In genomic region chr2:26380131-26380771, GRCm38 (mm10) we compare ENCODE assay signal across 8 mouse cellular contexts. TPM values are rescaled to one million over a fixed set of nuclear protein-coding genes. Genes with fewer than 3 reads are reported as not detected.
DNase-seq lines count a peak whose midpoint lies in the region; ATAC-seq and TF ChIP-seq lines count a peak whose summit lies in the region.

TSS of gene Snapc4 (minus strand) at chr2:26380653.

- H3K27me3 ChIP-seq in erythroblast, embryonic 14.5 days (ENCODE audit: control insufficient read depth) = no peaks in the 10 kb centered on the region
- H3K27me3 ChIP-seq in heart, embryonic 12.5 days (replicated peaks) = no peaks in the 10 kb centered on the region
- no peaks in the 10 kb centered on the region for H3K27me3 ChIP-seq in kidney, postnatal 0 days (ENCODE audit: insufficient read depth, low read length)
- no peaks in the 10 kb centered on the region for H3K27me3 ChIP-seq in liver, embryonic 13.5 days
- no peaks in the 10 kb centered on the region for H3K27me3 ChIP-seq in neural tube, embryonic 11.5 days (ENCODE audit: control insufficient read depth, insufficient read depth, low read length)
- no peaks in the 10 kb centered on the region for H3K27me3 ChIP-seq in stomach, postnatal 0 days (ENCODE audit: control insufficient read depth, insufficient read depth, low read length)

- H3K4me2 ChIP-seq in heart, embryonic 12.5 days = peak within 1 kb of the TSS; percentile 88
- peak within 1 kb of the TSS; percentile 95 for H3K4me2 ChIP-seq in kidney, postnatal 0 days (ENCODE audit: low read length)
- H3K4me2 ChIP-seq in liver, embryonic 13.5 days = peak within 1 kb of the TSS; percentile 91
- peak within 1 kb of the TSS; percentile 62 for H3K4me2 ChIP-seq in neural tube, embryonic 11.5 days (ENCODE audit: low read depth)
- H3K4me2 ChIP-seq in stomach, postnatal 0 days (replicated peaks; ENCODE audit: low read depth) = peak within 1 kb of the TSS; percentile 90

- H3K4me3 ChIP-seq in erythroblast, embryonic 14.5 days (replicated peaks) = peak within 1 kb of the TSS; percentile 77
- peak within 1 kb of the TSS; percentile 71 for H3K4me3 ChIP-seq in heart, embryonic 12.5 days
- H3K4me3 ChIP-seq in kidney, postnatal 0 days (replicated peaks; ENCODE audit: low read depth, low read length) = peak within 1 kb of the TSS; percentile 78
- peak within 1 kb of the TSS; percentile 89 for H3K4me3 ChIP-seq in liver, embryonic 13.5 days (replicated peaks)
- H3K4me3 ChIP-seq in neural tube, embryonic 11.5 days (ENCODE audit: low read depth, low read length) = peak within 1 kb of the TSS; percentile 80
- H3K4me3 ChIP-seq in stomach, postnatal 0 days (ENCODE audit: low read depth, low read length) = peak within 1 kb of the TSS; percentile 67

- no peaks in the 10 kb centered on the region for H3K9me3 ChIP-seq in erythroblast, embryonic 14.5 days (ENCODE audit: control insufficient read depth, low read length)
- H3K9me3 ChIP-seq in heart, embryonic 12.5 days (replicated peaks) = no peaks in the 10 kb centered on the region
- no peaks in the 10 kb centered on the region for H3K9me3 ChIP-seq in kidney, postnatal 0 days (replicated peaks; ENCODE audit: low read length)
- no peaks in the 10 kb centered on the region for H3K9me3 ChIP-seq in liver, embryonic 13.5 days (replicated peaks)
- H3K9me3 ChIP-seq in neural tube, embryonic 11.5 days (ENCODE audit: control insufficient read depth, low read length) = no peaks in the 10 kb centered on the region
- no peaks in the 10 kb centered on the region for H3K9me3 ChIP-seq in stomach, postnatal 0 days (ENCODE audit: control insufficient read depth, low read length)

- peaks cover 20% of the 10 kb centered on the region for H3K4me1 ChIP-seq in erythroblast, embryonic 14.5 days (ENCODE audit: control insufficient read depth)
- no peaks in the 10 kb centered on the region; the same call in 1 of the 2 replicates for H3K4me1 ChIP-seq in heart, embryonic 12.5 days (replicated peaks)
- H3K4me1 ChIP-seq in kidney, postnatal 0 days (replicated peaks; ENCODE audit: insufficient read depth, low read length) = peaks cover 4% of the 10 kb centered on the region; the same call in 1 of the 2 replicates
- peaks cover 15% of the 10 kb centered on the region for H3K4me1 ChIP-seq in liver, embryonic 13.5 days (replicated peaks)
- H3K4me1 ChIP-seq in neural tube, embryonic 11.5 days (ENCODE audit: control insufficient read depth, insufficient read depth, low read length) = no peaks in the 10 kb centered on the region
- no peaks in the 10 kb centered on the region for H3K4me1 ChIP-seq in stomach, postnatal 0 days (replicated peaks; ENCODE audit: control insufficient read depth, insufficient read depth)

- under 1% methylated on average over 38 of the region's 38 CpGs for WGBS in heart, embryonic 12.5 days
- under 1% methylated on average over 38 of the region's 38 CpGs for WGBS in kidney, postnatal 0 days
- WGBS in liver, embryonic 13.5 days (ENCODE audit: insufficient replicate concordance) = under 1% methylated on average over 38 of the region's 38 CpGs
- under 1% methylated on average over 38 of the region's 38 CpGs for WGBS in neural tube, embryonic 11.5 days
- under 1% methylated on average over 38 of the region's 38 CpGs for WGBS in stomach, postnatal 0 days

- H3K9ac ChIP-seq in heart, embryonic 12.5 days = peak within 1 kb of the TSS; percentile 80
- peak within 1 kb of the TSS; percentile 79 for H3K9ac ChIP-seq in kidney, postnatal 0 days (ENCODE audit: low read depth, low read length)
- H3K9ac ChIP-seq in liver, embryonic 13.5 days = peak within 1 kb of the TSS; percentile 84
- peak within 1 kb of the TSS; percentile 68 for H3K9ac ChIP-seq in neural tube, embryonic 11.5 days (ENCODE audit: low read length)
- peak within 1 kb of the TSS; percentile 77 for H3K9ac ChIP-seq in stomach, postnatal 0 days (ENCODE audit: low read length)

- no peak for TF ChIP-seq EP300 in stomach, postnatal 0 days (optimal IDR thresholded peaks at IDR 0.05)

- DNase-seq in CD4-positive, CD25-positive, alpha-beta regulatory T cell, adult 2 months (ENCODE audit: low read depth, low spot score) = peak; percentile 92
- peak; percentile 94 for DNase-seq in brain, embryonic 14.5 days (ENCODE audit: low read depth)
- DNase-seq in kidney, postnatal 0 days (ENCODE audit: low spot score) = peak; percentile 94
- DNase-seq in liver, embryonic 13.5 days = peak; percentile 78
- DNase-seq in neural tube, embryonic 11.5 days (ENCODE audit: low spot score) = peak; percentile 87
- peak; percentile 92 for DNase-seq in stomach, postnatal 0 days (ENCODE audit: low spot score)

- no peak for TF ChIP-seq CTCF in brain, embryonic 14.5 days (IDR thresholded peaks at IDR 0.05; ENCODE audit: borderline replicate concordance, extremely low read depth, insufficient read depth, insufficient read length)
- peak; percentile 2; the same call in 1 of the 2 replicates for TF ChIP-seq CTCF in kidney, postnatal 0 days (IDR thresholded peaks at IDR 0.05; ENCODE audit: low read depth)
- no peak for TF ChIP-seq CTCF in stomach, postnatal 0 days (IDR thresholded peaks at IDR 0.05; ENCODE audit: low read depth)

- TF ChIP-seq POLR2A in brain, embryonic 14.5 days (IDR thresholded peaks at IDR 0.05; ENCODE audit: borderline replicate concordance, extremely low read depth, insufficient read depth, insufficient read length, poor library complexity, severe bottlenecking) = 0 out of 2 replicates have a peak, but pooled peaks have one; percentile 21

- H3K27ac ChIP-seq in heart, embryonic 12.5 days (ENCODE audit: poor library complexity, severe bottlenecking) = peak within 1 kb of the TSS; percentile 3; the same call in 1 of the 2 replicates
- H3K27ac ChIP-seq in kidney, postnatal 0 days = peak within 1 kb of the TSS; percentile 50
- H3K27ac ChIP-seq in liver, embryonic 13.5 days = peak within 1 kb of the TSS; percentile 50
- H3K27ac ChIP-seq in neural tube, embryonic 11.5 days (ENCODE audit: low read depth, low read length) = no peak within 1 kb of the TSS
- H3K27ac ChIP-seq in stomach, postnatal 0 days (replicated peaks) = peak within 1 kb of the TSS; percentile 73

- ATAC-seq in heart, embryonic 12.5 days (ENCODE audit: insufficient number of reproducible peaks, low FRiP score) = peak; percentile 90
- ATAC-seq in kidney, postnatal 0 days (replicated peaks; ENCODE audit: low FRiP score, low read depth) = peak; percentile 93
- peak; percentile 92 for ATAC-seq in liver, embryonic 13.5 days (ENCODE audit: low read depth)
- ATAC-seq in neural tube, embryonic 11.5 days (ENCODE audit: insufficient read depth, low FRiP score, low TSS enrichment) = peak; percentile 89
- ATAC-seq in stomach, postnatal 0 days (ENCODE audit: low FRiP score, low TSS enrichment) = peak; percentile 92

- peaks cover 72% of the 10 kb centered on the region for H3K36me3 ChIP-seq in erythroblast, embryonic 14.5 days (ENCODE audit: control insufficient read depth)
- peaks cover 73% of the 10 kb centered on the region for H3K36me3 ChIP-seq in heart, embryonic 12.5 days
- peaks cover 41% of the 10 kb centered on the region for H3K36me3 ChIP-seq in kidney, postnatal 0 days (ENCODE audit: insufficient read depth, low read length)
- H3K36me3 ChIP-seq in liver, embryonic 13.5 days = peaks cover 70% of the 10 kb centered on the region
- peaks cover 31% of the 10 kb centered on the region for H3K36me3 ChIP-seq in neural tube, embryonic 11.5 days (ENCODE audit: control insufficient read depth, insufficient read depth, low read length)
- H3K36me3 ChIP-seq in stomach, postnatal 0 days (ENCODE audit: control insufficient read depth, insufficient read depth, low read length) = peaks cover 29% of the 10 kb centered on the region

RNA-seq across cellular contexts. Expression of gene Snapc4, which starts in this region (rescaled TPM):
- polyA plus RNA-seq in brain, embryonic 14.5 days (2012; rRNA removed) = 52.9 and 53.8 TPM in 2 replicates
- 1.6 and 2.3 TPM in 2 replicates for polyA plus RNA-seq in erythroblast, embryonic 14.5 days (2012)
- polyA plus RNA-seq in heart, embryonic 12.5 days (2016; fragmentation: Nextera tagmentation; extraction: Ambion mirVana) = 20.4 and 23.5 TPM in 2 replicates
- polyA plus RNA-seq in kidney, postnatal 0 days (2015; fragmentation: Nextera tagmentation; extraction: Ambion mirVana) = 12.9 and 14.6 TPM in 2 replicates
- 10.5 and 12.6 TPM in 2 replicates for polyA plus RNA-seq in liver, embryonic 13.5 days (2015; fragmentation: Nextera tagmentation; extraction: Ambion mirVana)
- 26.5 and 26.9 TPM in 2 replicates for polyA plus RNA-seq in neural tube, embryonic 11.5 days (2014; fragmentation: Nextera tagmentation; extraction: Ambion mirVana)
- polyA plus RNA-seq in stomach, postnatal 0 days (2015; fragmentation: Nextera tagmentation; extraction: Ambion mirVana) = 7.4 and 9.5 TPM in 2 replicates
